Mouse (Mus musculus) intestine, postnatal 0 days (tissue): Measurements from ENCODE around the gene Tmem216. TPM values are rescaled to one million over a fixed set of nuclear protein-coding genes. Genes with fewer than 3 reads are reported as not detected.
"Not testable (repeated sequence)": the region's sequence is repeated elsewhere in the genome, so short reads cannot be mapped to it uniquely, and the experiment has no call there.

Experiments used
- ATAC-seq: fragments of 200-750 bp; cut with Nextera tagmentation; 2 replicates; pipeline ENCODE4 v1.8.0; 2017; ENCODE audit warnings: mild to moderate bottlenecking, moderate TSS enrichment, moderate library complexity
- H3K27ac ChIP-seq: fragments of 300-500 bp; sonication (generic); 2 replicates; pipeline ENCODE4 v1.5.1; 2014; ENCODE audit warnings: mild to moderate bottlenecking, low read depth, low read length, moderate library complexity
- H3K27me3 ChIP-seq: fragments of 300-500 bp; sonication (generic); replicated peaks from 2 replicates; pipeline ENCODE4 v1.6.1; 2014; ENCODE audit warnings: low read length, mixed read lengths; ENCODE audit not compliant: control insufficient read depth, insufficient read depth
- H3K36me3 ChIP-seq: fragments of 300-500 bp; sonication (generic); 2 replicates; pipeline ENCODE4 v1.6.1; 2014; ENCODE audit warnings: mild to moderate bottlenecking, moderate library complexity; ENCODE audit not compliant: control insufficient read depth, insufficient read depth
- H3K4me1 ChIP-seq: fragments of 300-500 bp; sonication (generic); replicated peaks from 2 replicates; pipeline ENCODE4 v1.6.1; 2014; ENCODE audit warnings: antibody characterized with exemption, low read length, mixed read lengths; ENCODE audit not compliant: control insufficient read depth, insufficient read depth
- H3K4me2 ChIP-seq: fragments of 300-500 bp; sonication (generic); replicated peaks from 2 replicates; pipeline ENCODE4 v1.6.1; 2014; ENCODE audit warnings: low read depth, mild to moderate bottlenecking, moderate library complexity
- H3K4me3 ChIP-seq: fragments of 300-500 bp; sonication (generic); 2 replicates; pipeline ENCODE4 v1.5.1; 2014; ENCODE audit warnings: low read depth, low read length
- H3K9ac ChIP-seq: fragments of 300-500 bp; sonication (generic); 2 replicates; pipeline ENCODE4 v1.6.1; 2014; ENCODE audit warnings: mild to moderate bottlenecking, low read depth, low read length
- H3K9me3 ChIP-seq: fragments of 300-500 bp; sonication (generic); 2 replicates; pipeline ENCODE4 v1.6.1; 2016; ENCODE audit warnings: mixed run types; ENCODE audit not compliant: control insufficient read depth
- CTCF ChIP-seq: sonication (generic); IDR thresholded peaks from 2 replicates; pipeline ENCODE4 v1.5.1; 2016; ENCODE audit warnings: low read depth, mild to moderate bottlenecking, control low read depth, antibody characterized with exemption, moderate library complexity
- WGBS: fragments of 180-500 bp; shearing (Covaris S2); extraction: QIAGEN DNeasy Blood & Tissue Kit; methylation state at CpG from one replicate; pipeline ENCODE4 v1.1.7; 2014; 5-methylcytosine and 5-hydroxymethylcytosine counted together
- polyA plus RNA-seq: library from polyadenylated mRNA; unstranded; fragments of >200 nt; fragmentation: Nextera tagmentation; extraction: Ambion mirVana; gene quantifications from 2 replicates; pipeline ENCODE4 v1.2.1, GENCODE M21; 2015

Tmem216 gene
- polyA plus RNA-seq, 1 experiment from 2014 or later = 12.2 TPM

DNA sequence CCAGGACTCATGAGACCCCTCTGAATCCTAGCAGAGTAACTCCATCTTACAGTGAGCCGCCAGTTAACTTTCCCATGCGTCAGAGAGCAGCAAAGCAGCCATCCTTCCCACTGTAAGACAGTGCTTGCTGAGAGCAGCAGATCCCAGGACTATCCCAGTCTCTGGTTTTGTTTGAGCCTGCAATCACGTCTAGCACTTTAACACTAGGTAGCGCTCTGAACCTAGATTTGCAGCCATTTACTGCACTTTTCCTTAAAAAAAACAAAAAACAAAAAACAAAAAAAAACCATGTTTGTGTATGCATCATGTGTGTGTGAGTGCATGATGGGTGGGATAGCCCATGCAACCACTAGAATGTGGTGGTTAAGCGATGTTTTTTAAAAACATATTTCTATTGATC is 4.1 kb upstream of the Tmem216 start:
- no peak overlapping the region for H3K4me3 ChIP-seq
- TF ChIP-seq CTCF = peak; percentile 63

DNA sequence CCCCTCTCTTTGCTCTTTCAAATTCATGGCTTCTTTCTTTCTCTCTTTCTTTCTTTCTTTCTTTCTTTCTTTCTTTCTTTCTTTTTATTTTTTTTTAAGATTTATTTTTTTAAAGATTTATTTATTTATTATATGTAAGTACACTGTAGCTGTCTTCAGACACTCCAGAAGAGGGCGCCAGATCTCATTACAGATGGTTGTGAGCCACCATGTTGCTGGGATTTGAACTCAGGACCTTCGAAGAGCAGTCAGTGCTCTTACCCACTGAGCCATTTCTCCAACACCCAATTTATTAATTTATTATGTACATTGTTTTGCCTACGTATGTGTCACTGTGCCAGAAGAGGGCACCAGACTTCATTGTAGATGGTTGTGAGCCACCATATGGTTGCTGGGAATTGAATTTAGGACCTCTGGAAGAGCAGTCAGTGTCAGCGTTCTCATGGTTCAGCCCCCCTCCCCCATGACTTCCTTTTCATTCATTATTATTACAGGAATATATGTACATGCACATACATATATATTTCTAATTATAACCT is 1.9 kb upstream of the Tmem216 start:
- peak; percentile 40 for TF ChIP-seq CTCF
- H3K4me3 ChIP-seq, H3K27ac ChIP-seq, H3K36me3 ChIP-seq, H3K9me3 ChIP-seq, H3K4me1 ChIP-seq, H3K27me3 ChIP-seq, ATAC-seq, H3K4me2 ChIP-seq, H3K9ac ChIP-seq: not testable (repeated sequence)
- WGBS = 71% methylated on average over 4 of the region's 4 CpGs

More for the DNA sequence above, 4.1 kb upstream of the Tmem216 start:
- H3K4me2 ChIP-seq = no peak overlapping the region
- H3K36me3 ChIP-seq = no peaks in the 10 kb centered on the region
- WGBS = 44% methylated on average over 5 of the region's 5 CpGs
- no peaks in the 10 kb centered on the region for H3K9me3 ChIP-seq
- no peaks in the 10 kb centered on the region for H3K27me3 ChIP-seq
- no peak overlapping the region for H3K27ac ChIP-seq
- no peak for ATAC-seq
- no peak overlapping the region for H3K9ac ChIP-seq
- H3K4me1 ChIP-seq = 0 out of 2 replicates have a peak, but pooled peaks cover 6% of the 10 kb centered on the region

DNA sequence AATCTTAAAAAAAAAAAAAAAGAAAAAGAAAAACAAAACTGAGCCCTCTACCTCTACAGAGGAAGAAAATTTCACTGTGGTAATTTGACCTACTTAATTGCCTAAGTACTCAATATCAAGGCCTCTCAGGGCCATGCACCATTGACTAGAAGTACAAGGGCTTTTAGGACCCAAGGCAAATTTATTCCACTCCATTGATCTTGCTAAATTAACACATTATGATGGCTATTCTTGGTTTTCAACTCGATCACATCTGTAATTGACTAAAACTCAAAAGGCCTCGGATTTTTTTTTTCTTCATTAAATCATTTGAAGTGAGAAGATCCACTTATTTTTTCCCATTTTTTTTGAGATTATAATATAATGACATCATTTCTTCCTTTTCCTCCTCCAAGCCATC is 1.4 kb upstream of the Tmem216 start:
- no peak overlapping the region for H3K4me2 ChIP-seq
- no peak overlapping the region for H3K9ac ChIP-seq
- no peak for ATAC-seq
- H3K36me3 ChIP-seq = no peaks in the 10 kb centered on the region
- no peaks in the 10 kb centered on the region for H3K9me3 ChIP-seq
- WGBS = 80% methylated on average over 2 of the region's 2 CpGs
- H3K4me1 ChIP-seq = peaks cover 10% of the 10 kb centered on the region; the same call in 1 of the 2 replicates
- TF ChIP-seq CTCF = no peak
- no peak overlapping the region for H3K4me3 ChIP-seq
- H3K27ac ChIP-seq = no peak overlapping the region
- H3K27me3 ChIP-seq = no peaks in the 10 kb centered on the region

DNA sequence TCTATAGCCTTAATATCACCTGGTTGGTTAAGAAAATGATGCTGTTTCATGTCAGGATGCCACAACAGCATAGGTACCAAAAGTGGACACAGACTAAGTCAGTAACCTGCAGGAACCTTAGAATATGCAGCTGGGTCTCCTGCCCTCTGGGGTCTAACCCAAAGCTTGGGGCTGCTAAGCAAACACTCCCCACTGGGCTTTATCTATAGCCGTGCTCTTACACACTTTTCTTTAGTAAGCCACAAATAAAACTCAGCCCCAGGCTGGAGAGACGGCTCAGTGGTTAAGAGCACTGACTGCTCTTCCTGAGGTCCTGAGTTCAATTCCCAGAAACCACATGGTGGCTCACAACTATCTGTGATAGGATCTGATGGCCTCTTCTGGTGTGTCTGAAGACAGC is 963 bp upstream of the Tmem216 start:
- Histone ChIP-seq H3K9me3 (no peaks in the 10 kb centered on the region), H3K4me1 (peaks cover 10% of the 10 kb centered on the region; the same call in 1 of the 2 replicates), H3K27ac (no peak overlapping the region), H3K9ac (no peak overlapping the region), H3K27me3 (no peaks in the 10 kb centered on the region), H3K4me3 (no peak overlapping the region), H3K36me3 (no peaks in the 10 kb centered on the region), H3K4me2 (no peak overlapping the region)
- TF ChIP-seq CTCF = no peak
- no peak for ATAC-seq
- WGBS = 63% methylated on average over 2 of the region's 2 CpGs

DNA sequence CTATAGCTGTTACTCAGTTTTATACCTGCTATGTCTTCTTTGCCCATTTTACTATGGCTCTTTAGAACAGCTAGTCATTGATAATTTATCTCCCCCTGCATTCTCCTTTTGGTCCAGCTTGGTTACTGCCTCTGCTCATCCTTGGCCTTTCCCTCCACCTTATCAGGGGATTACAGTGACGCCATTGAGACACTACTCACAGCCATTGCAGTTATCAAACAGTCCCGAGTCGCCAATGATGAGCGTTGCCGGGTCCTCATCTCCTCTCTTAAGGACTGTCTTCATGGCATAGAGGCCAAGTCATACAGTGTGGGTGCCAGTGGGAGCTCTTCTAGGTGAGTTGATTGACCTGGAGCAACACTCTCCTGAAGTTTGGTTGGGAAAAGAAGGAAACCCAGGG is 16.6 kb downstream of the Tmem216 start:
- ATAC-seq = no peak
- H3K9me3 ChIP-seq = no peaks in the 10 kb centered on the region
- H3K36me3 ChIP-seq = peaks cover 86% of the 10 kb centered on the region
- no peak overlapping the region for H3K4me2 ChIP-seq
- H3K4me1 ChIP-seq = no peaks in the 10 kb centered on the region
- 90% methylated on average over 5 of the region's 5 CpGs for WGBS
- no peak overlapping the region for H3K27ac ChIP-seq
- H3K4me3 ChIP-seq = no peak overlapping the region
- TF ChIP-seq CTCF = no peak
- H3K27me3 ChIP-seq = no peaks in the 10 kb centered on the region
- no peak overlapping the region for H3K9ac ChIP-seq

DNA sequence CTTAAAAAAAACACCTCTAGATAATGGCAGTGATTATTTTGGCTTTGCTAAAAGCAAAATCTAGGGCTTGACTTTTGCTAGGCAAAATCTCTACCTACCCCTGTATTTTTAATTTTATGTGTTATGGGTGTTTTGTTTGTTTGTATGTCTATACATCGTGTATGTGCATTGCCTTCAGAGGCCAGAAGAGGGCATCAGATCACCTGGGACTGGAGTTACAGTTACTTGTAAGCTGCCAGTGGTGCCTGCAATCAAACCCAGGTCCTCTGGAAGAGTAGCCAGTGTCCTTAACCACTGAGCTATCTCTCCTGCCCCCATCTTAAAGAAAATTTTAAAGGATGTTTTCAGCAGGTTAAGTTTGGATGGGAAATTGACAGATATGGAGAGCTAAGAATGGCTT is 26.0 kb downstream of the Tmem216 start:
- Histone ChIP-seq H3K9me3 (no peaks in the 10 kb centered on the region), H3K4me1 (peaks cover 7% of the 10 kb centered on the region), H3K4me3 (no peak overlapping the region), H3K27me3 (no peaks in the 10 kb centered on the region), H3K9ac (no peak overlapping the region), H3K36me3 (peaks cover 37% of the 10 kb centered on the region), H3K27ac (no peak overlapping the region), H3K4me2 (no peak overlapping the region)
- ATAC-seq = no peak
- 100% methylated on average over 1 of the region's 1 CpGs for WGBS
- peak; percentile 51 for TF ChIP-seq CTCF

DNA sequence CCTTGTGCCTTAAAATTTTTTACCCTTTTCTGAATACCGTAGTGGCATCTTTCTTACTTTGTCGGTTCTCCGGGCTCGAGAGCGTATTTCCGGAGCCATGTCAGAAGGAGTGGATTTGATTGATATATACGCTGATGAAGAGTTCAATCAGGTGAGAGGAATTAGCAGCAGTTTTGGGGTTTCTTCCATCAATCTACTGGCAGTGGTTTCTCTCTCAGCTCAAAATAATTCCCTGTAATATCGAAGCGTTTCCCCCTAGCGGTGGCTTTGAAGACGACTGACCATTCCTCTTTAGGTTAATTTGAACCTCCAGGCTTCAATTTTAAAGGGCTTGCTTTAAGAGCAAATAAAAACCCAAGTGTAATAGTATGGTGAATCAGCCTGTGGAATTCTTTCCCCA is 30.1 kb downstream of the Tmem216 start, which contains the start of gene Sdhaf2:
Gene Sdhaf2 (minus strand): TSS at position 233 of the 400 bp plus-strand sequence.
- peak within 1 kb of the TSS; percentile 99 for H3K9ac ChIP-seq
- H3K36me3 ChIP-seq = no peaks in the 10 kb centered on the region
- no peaks in the 10 kb centered on the region for H3K27me3 ChIP-seq
- ATAC-seq = no peak
- WGBS = under 1% methylated on average over 11 of the region's 11 CpGs
- peak; percentile 71 for TF ChIP-seq CTCF
- H3K27ac ChIP-seq = peak within 1 kb of the TSS; percentile 100
- H3K4me2 ChIP-seq = peak within 1 kb of the TSS; percentile 72
- H3K9me3 ChIP-seq = no peaks in the 10 kb centered on the region
- H3K4me1 ChIP-seq = peaks cover 7% of the 10 kb centered on the region
- H3K4me3 ChIP-seq = peak within 1 kb of the TSS; percentile 91
